Comparison of ENCODE assay signal across 9 mouse cellular contexts in genomic region chr2:91312578-91313311, GRCm38 (mm10). TPM values are rescaled to one million over a fixed set of nuclear protein-coding genes. Genes with fewer than 3 reads are reported as not detected.
DNase-seq lines count a peak whose midpoint lies in the region; ATAC-seq lines count a peak whose summit lies in the region.
"Had no signal": no experiment of that assay in that cellular context is flagged by ENCODE, and none has a peak within 500 bp of the region (broad histone marks: within the 10 kb centered on the region; RNA-seq: fewer than 3 reads in every experiment).

No protein-coding gene starts in this region.

- ATAC-seq in hindbrain, embryonic 14.5 days (ENCODE audit: low FRiP score): peak; percentile 31; the same call in 1 of the 2 replicates

- no peak overlapping the region for H3K4me3 ChIP-seq in hindbrain, embryonic 14.5 days (replicated peaks; ENCODE audit: low read length)
- H3K4me3 ChIP-seq: erythroblast, embryonic 14.5 days had no signal

- H3K4me1 ChIP-seq in hindbrain, embryonic 14.5 days (replicated peaks; ENCODE audit: control insufficient read depth, insufficient read depth, low read length): peaks cover 6% of the 10 kb centered on the region

- H3K36me3 ChIP-seq in hindbrain, embryonic 14.5 days (replicated peaks; ENCODE audit: control insufficient read depth, insufficient read depth): no peaks in the 10 kb centered on the region

- intact Hi-C loops in heart, postnatal 25 days (cut with DNase I): no loop called here

- H3K27me3 ChIP-seq in hindbrain, embryonic 14.5 days (ENCODE audit: control insufficient read depth, insufficient read depth, low read length): no peaks in the 10 kb centered on the region

- H3K9ac ChIP-seq in hindbrain, embryonic 14.5 days: no peak overlapping the region

- H3K4me2 ChIP-seq in hindbrain, embryonic 14.5 days (replicated peaks): no peak overlapping the region

- WGBS in hindbrain, embryonic 14.5 days: 24% methylated on average over 10 of the region's 10 CpGs

- peak; percentile 26 for DNase-seq in heart, adult 8-10 months (ENCODE audit: low spot score)
- no peak for DNase-seq in heart, postnatal 25 days (ENCODE audit: low spot score)
- DNase-seq in adrenal gland, postnatal 10 days: peak; percentile 31
- no peak for DNase-seq in hindbrain, embryonic 14.5 days (ENCODE audit: low spot score)
- peak; percentile 25 for DNase-seq in neural tube, embryonic 10.5 days (ENCODE audit: extremely low spot score, low spot score)
- no peak for DNase-seq in thymus, postnatal 14 days
- DNase-seq in spleen, postnatal 14 days (ENCODE audit: low spot score in 2 of 2): no peak
- DNase-seq in frontal cortex, adult 2 months (ENCODE audit: extremely low spot score in 1 of 2, low spot score in 1 of 2): no peak

- no peaks in the 10 kb centered on the region for H3K9me3 ChIP-seq in hindbrain, embryonic 14.5 days (ENCODE audit: control insufficient read depth, low read length)

- peak overlapping the region; percentile 32; the same call in 1 of the 2 replicates for H3K27ac ChIP-seq in hindbrain, embryonic 14.5 days

RNA-seq across cellular contexts. Expression of gene Arfgap2, which starts 48.0 kb away (rescaled TPM):
- 10 to 100 TPM; 53.7 to 61.8 (median 55.7) TPM for total RNA-seq in heart, adult 8-10 months (2022)
- total RNA-seq in heart, postnatal 25 days (2021): 10 to 100 TPM; 56.2 TPM
- total RNA-seq in adrenal gland, postnatal 10 days (2021): 10 to 100 TPM; 80.3 to 90.2 TPM
- polyA plus RNA-seq in hindbrain, embryonic 14.5 days (2014; fragmentation: Nextera tagmentation; extraction: Ambion mirVana): 59.6 and 64.0 TPM in 2 replicates
- polyA plus RNA-seq in frontal cortex, adult 2 months (2012; rRNA removed): 39.1 and 42.0 TPM in 2 replicates

RNA-seq across cellular contexts. Expression of gene Pacsin3, which starts 57.0 kb away (rescaled TPM):
- total RNA-seq in heart, adult 8-10 months (2022): 100 to 1,000 TPM; 168 to 198 (median 178) TPM
- 100 to 1,000 TPM; 133 to 138 TPM for total RNA-seq in heart, postnatal 25 days (2021)
- 10 to 100 TPM; 53.9 to 80.0 TPM for total RNA-seq in adrenal gland, postnatal 10 days (2021)
- 12.9 and 13.5 TPM in 2 replicates for polyA plus RNA-seq in hindbrain, embryonic 14.5 days (2014; fragmentation: Nextera tagmentation; extraction: Ambion mirVana)
- polyA plus RNA-seq in frontal cortex, adult 2 months (2012; rRNA removed): 70.8 and 81.0 TPM in 2 replicates
- polyA plus RNA-seq: erythroblast, embryonic 14.5 days had no signal

Comparison
In these comparisons a context has a peak if more than half of its experiments do, and no peak if none do; other contexts are left out.
1. DNase-seq: peak in heart, adult 8-10 months (single experiment), adrenal gland, postnatal 10 days (single experiment) and neural tube, embryonic 10.5 days (single experiment); none in heart, postnatal 25 days (single experiment), hindbrain, embryonic 14.5 days (single experiment), thymus, postnatal 14 days (single experiment), spleen, postnatal 14 days (0 of 2) and frontal cortex, adult 2 months (0 of 2).